Mouse (Mus musculus) CH12.LX (cell line): ENCODE measurements around the gene Grk6. TPM values are rescaled to one million over a fixed set of nuclear protein-coding genes. Genes with fewer than 3 reads are reported as not detected.

Experiments used
- DNase-seq: peaks from one replicate; pipeline ENCODE4 v3.0.0-alpha.2; 2013; ENCODE audit errors: extremely low read depth
- H3K27ac ChIP-seq: 2 replicates; pipeline ENCODE4 v1.5.1; 2012; ENCODE audit warnings: low read depth, mild to moderate bottlenecking, control low read depth, moderate library complexity; ENCODE audit not compliant: insufficient read depth
- H3K27me3 ChIP-seq: replicated peaks from 2 replicates; pipeline ENCODE3; 2012; ENCODE audit warnings: inconsistent platforms
- H3K36me3 ChIP-seq, 2 experiments: replicated peaks in 1 of 2; 2 replicates each; pipeline versions ENCODE3 to v1.6.1; 2012; ENCODE audit warnings: inconsistent platforms in 1 of 2, low read length in 1 of 2, mild to moderate bottlenecking in 1 of 2, mixed read lengths in 1 of 2, moderate library complexity in 1 of 2; ENCODE audit not compliant: control insufficient read depth in 1 of 2, insufficient read depth in 1 of 2
- H3K4me1 ChIP-seq, 2 experiments: 2 replicates each; pipeline ENCODE4 v1.6.1; 2012; ENCODE audit warnings: inconsistent platforms in 1 of 2, moderate library complexity in 1 of 2; ENCODE audit not compliant: insufficient read depth in 2 of 2, control insufficient read depth in 1 of 2
- H3K4me2 ChIP-seq: 2 replicates; pipeline ENCODE4 v1.6.1; 2012; ENCODE audit warnings: low read depth, mild to moderate bottlenecking, control low read depth; ENCODE audit not compliant: poor library complexity, insufficient read depth, severe bottlenecking
- H3K4me3 ChIP-seq, 3 experiments: fragments of 150-350 bp in 1 of 3; sonication (generic) in 1 of 3; replicated peaks in 1 of 3; 2 replicates each; pipeline versions ENCODE3 to v1.5.1; 2011 to 2012; ENCODE audit warnings: low read depth in 2 of 3, low read length in 2 of 3, mild to moderate bottlenecking in 2 of 3, moderate library complexity in 2 of 3, control low read depth in 1 of 3, improper control_type of control experiment in 1 of 3, inconsistent platforms in 1 of 3, mixed read lengths in 1 of 3; ENCODE audit not compliant: poor library complexity in 1 of 3
- H3K79me2 ChIP-seq: replicated peaks from 2 replicates; pipeline ENCODE4 v1.6.1; 2012; ENCODE audit warnings: mild to moderate bottlenecking, moderate library complexity; ENCODE audit not compliant: control insufficient read depth, poor library complexity, insufficient read depth, severe bottlenecking; ENCODE audit errors: extremely low read depth
- H3K9ac ChIP-seq: 2 replicates; pipeline ENCODE4 v1.6.1; 2012; ENCODE audit warnings: low read depth, mild to moderate bottlenecking, control low read depth, moderate library complexity; ENCODE audit not compliant: insufficient read depth
- H3K9me3 ChIP-seq: replicated peaks from 2 replicates; pipeline ENCODE3; 2012; ENCODE audit warnings: low read length, inconsistent platforms, mixed read lengths
- CTCF ChIP-seq, 2 experiments: IDR thresholded peaks in 1 of 2; conservative IDR thresholded peaks in 1 of 2; 2 replicates each; pipeline ENCODE4 v1.5.1; 2011 to 2012; ENCODE audit warnings: low read depth in 2 of 2, low read length in 2 of 2, improper control_type of control experiment in 1 of 2, inconsistent platforms in 1 of 2, mild to moderate bottlenecking in 1 of 2, moderate library complexity in 1 of 2
- E2F4 ChIP-seq: IDR thresholded peaks from 2 replicates; pipeline ENCODE4 v1.6.1; 2011; ENCODE audit warnings: low read depth, low read length, improper control_type of control experiment; ENCODE audit not compliant: insufficient replicate concordance
- ELF1 ChIP-seq: IDR thresholded peaks from 2 replicates; pipeline ENCODE4 v1.6.1; 2014; ENCODE audit warnings: low read depth, mild to moderate bottlenecking, inconsistent platforms, low read length, improper control_type of control experiment
- EP300 ChIP-seq: IDR thresholded peaks from 2 replicates; pipeline ENCODE4 v1.6.1; 2011; ENCODE audit warnings: low read length, improper control_type of control experiment
- GABPA ChIP-seq: IDR thresholded peaks from 2 replicates; pipeline ENCODE4 v1.6.1; 2012; ENCODE audit warnings: low read depth, low read length, improper control_type of control experiment, inconsistent platforms; ENCODE audit not compliant: insufficient replicate concordance
- HCFC1 ChIP-seq: IDR thresholded peaks from 2 replicates; pipeline ENCODE4 v1.6.1; 2012; ENCODE audit warnings: low read depth, mild to moderate bottlenecking, inconsistent platforms, low read length, improper control_type of control experiment
- IRF4 ChIP-seq: IDR thresholded peaks from 2 replicates; pipeline ENCODE4 v1.6.1; 2014; ENCODE audit warnings: low read depth, mild to moderate bottlenecking, inconsistent platforms, low read length, improper control_type of control experiment
- JUN ChIP-seq: IDR thresholded peaks from 2 replicates; pipeline ENCODE4 v1.6.1; 2011; ENCODE audit warnings: low read depth, mild to moderate bottlenecking, low read length, improper control_type of control experiment, moderate library complexity; ENCODE audit not compliant: insufficient read depth
- JUND ChIP-seq: conservative IDR thresholded peaks from 2 replicates; pipeline ENCODE4 v1.6.1; 2011; ENCODE audit warnings: low read depth, low read length, improper control_type of control experiment
- KAT2A ChIP-seq: IDR thresholded peaks from 2 replicates; pipeline ENCODE4 v1.6.1; 2012; ENCODE audit warnings: low read length, improper control_type of control experiment, inconsistent platforms; ENCODE audit not compliant: insufficient replicate concordance
- MAX ChIP-seq: IDR thresholded peaks from 2 replicates; pipeline ENCODE4 v1.6.1; 2011; ENCODE audit warnings: low read length, improper control_type of control experiment
- MAZ ChIP-seq: IDR thresholded peaks from 2 replicates; pipeline ENCODE4 v1.6.1; 2012; ENCODE audit warnings: low read depth, mild to moderate bottlenecking, inconsistent platforms, low read length, improper control_type of control experiment, moderate library complexity
- MEF2A ChIP-seq: IDR thresholded peaks from 2 replicates; pipeline ENCODE4 v1.6.1; 2014; ENCODE audit warnings: low read depth, mild to moderate bottlenecking, inconsistent platforms, low read length, improper control_type of control experiment, borderline replicate concordance
- MXI1 ChIP-seq: IDR thresholded peaks from 2 replicates; pipeline ENCODE4 v1.6.1; 2011; ENCODE audit warnings: mild to moderate bottlenecking, low read depth, low read length, improper control_type of control experiment
- MYC ChIP-seq: IDR thresholded peaks from 2 replicates; pipeline ENCODE4 v1.6.1; 2011; ENCODE audit warnings: low read depth, mild to moderate bottlenecking, improper control_type of control experiment, low read length
- NRF1 ChIP-seq: IDR thresholded peaks from 2 replicates; pipeline ENCODE4 v1.6.1; 2014; ENCODE audit warnings: low read depth, mild to moderate bottlenecking, inconsistent platforms, low read length, improper control_type of control experiment, moderate library complexity
- PAX5 ChIP-seq: IDR thresholded peaks from 2 replicates; pipeline ENCODE4 v1.6.1; 2012; ENCODE audit warnings: low read length, inconsistent platforms, mixed read lengths
- POLR2A ChIP-seq: IDR thresholded peaks from 2 replicates; pipeline ENCODE4 v1.6.1; 2011; ENCODE audit warnings: low read depth, mild to moderate bottlenecking, improper control_type of control experiment, low read length
- POLR2AphosphoS2 ChIP-seq: IDR thresholded peaks from 2 replicates; pipeline ENCODE4 v1.6.1; 2011; ENCODE audit warnings: low read depth, low read length, improper control_type of control experiment
- RAD21 ChIP-seq: IDR thresholded peaks from 2 replicates; pipeline ENCODE4 v1.6.1; 2011; ENCODE audit warnings: low read depth, mild to moderate bottlenecking, low read length, improper control_type of control experiment, moderate library complexity
- RCOR1 ChIP-seq: conservative IDR thresholded peaks from 2 replicates; pipeline ENCODE4 v1.6.1; 2012; ENCODE audit warnings: low read depth, mild to moderate bottlenecking, inconsistent platforms, low read length, improper control_type of control experiment
- SIN3A ChIP-seq: IDR thresholded peaks from 2 replicates; pipeline ENCODE4 v1.6.1; 2012; ENCODE audit warnings: low read length, improper control_type of control experiment, inconsistent platforms
- SMC3 ChIP-seq: IDR thresholded peaks from 2 replicates; pipeline ENCODE4 v1.6.1; 2011; ENCODE audit warnings: low read depth, low read length, improper control_type of control experiment
- TCF12 ChIP-seq: IDR thresholded peaks from 2 replicates; pipeline ENCODE4 v1.6.1; 2014; ENCODE audit warnings: low read depth, mild to moderate bottlenecking, inconsistent platforms, low read length, improper control_type of control experiment
- UBTF ChIP-seq: IDR thresholded peaks from 2 replicates; pipeline ENCODE4 v1.6.1; 2012; ENCODE audit warnings: low read depth, mild to moderate bottlenecking, inconsistent platforms, low read length, improper control_type of control experiment, moderate library complexity
- USF1 ChIP-seq: IDR thresholded peaks from 2 replicates; pipeline ENCODE4 v1.6.1; 2014; ENCODE audit warnings: low read depth, mild to moderate bottlenecking, inconsistent platforms, low read length, improper control_type of control experiment
- USF2 ChIP-seq: conservative IDR thresholded peaks from 2 replicates; pipeline ENCODE4 v1.6.1; 2011; ENCODE audit warnings: low read depth, low read length, improper control_type of control experiment
- ZC3H11A ChIP-seq: IDR thresholded peaks from 2 replicates; pipeline ENCODE4 v1.6.1; 2012; ENCODE audit warnings: low read depth, mild to moderate bottlenecking, inconsistent platforms, low read length, improper control_type of control experiment
- ZMIZ1 ChIP-seq: IDR thresholded peaks from 2 replicates; pipeline ENCODE4 v1.6.1; 2012; ENCODE audit warnings: low read depth, mild to moderate bottlenecking, inconsistent platforms, low read length, improper control_type of control experiment
- ZNF384 ChIP-seq: IDR thresholded peaks from 2 replicates; pipeline ENCODE4 v1.6.1; 2012; ENCODE audit warnings: low read depth, low read length, improper control_type of control experiment, inconsistent platforms
- dilution Hi-C: fragments of 300-500 bp; cut with MboI; formaldehyde crosslinking; loops from 2 replicates; pipeline ENCODE4 v1.14.3; 2020; ENCODE audit warnings: low sequenced_read_pairs; ENCODE audit not compliant: extremely low pct_unique_long_range_greater_than_20kb, extremely low pct_ligation_motif_present
- in situ Hi-C: fragments of 300-500 bp; cut with MboI; formaldehyde crosslinking; loops from 3 replicates; pipeline ENCODE4 v1.14.3; 2019; ENCODE audit warnings: low sequenced_read_pairs, low pct_ligation_motif_present, low pct_unique_long_range_greater_than_20kb, mixed read lengths
- polyA plus RNA-seq: library from polyadenylated mRNA; unstranded; fragments of >175 nt; gene quantifications from 2 replicates; pipeline ENCODE4 v1.2.1, GENCODE M21; 2012; ENCODE audit warnings: low read depth; ENCODE audit not compliant: insufficient read length
- total RNA-seq, 2 experiments: library from RNA; depleted of rRNA; stranded (reverse); fragments of 300-350 nt in 1 of 2; fragments of >200 nt in 1 of 2; gene quantifications; 2 replicates each; pipeline ENCODE4 v1.2.3; 2012 to 2014

Grk6 gene
- total and polyA plus RNA-seq, 3 experiments: 59.0 to 71.0 (median 60.1) TPM

DNA sequence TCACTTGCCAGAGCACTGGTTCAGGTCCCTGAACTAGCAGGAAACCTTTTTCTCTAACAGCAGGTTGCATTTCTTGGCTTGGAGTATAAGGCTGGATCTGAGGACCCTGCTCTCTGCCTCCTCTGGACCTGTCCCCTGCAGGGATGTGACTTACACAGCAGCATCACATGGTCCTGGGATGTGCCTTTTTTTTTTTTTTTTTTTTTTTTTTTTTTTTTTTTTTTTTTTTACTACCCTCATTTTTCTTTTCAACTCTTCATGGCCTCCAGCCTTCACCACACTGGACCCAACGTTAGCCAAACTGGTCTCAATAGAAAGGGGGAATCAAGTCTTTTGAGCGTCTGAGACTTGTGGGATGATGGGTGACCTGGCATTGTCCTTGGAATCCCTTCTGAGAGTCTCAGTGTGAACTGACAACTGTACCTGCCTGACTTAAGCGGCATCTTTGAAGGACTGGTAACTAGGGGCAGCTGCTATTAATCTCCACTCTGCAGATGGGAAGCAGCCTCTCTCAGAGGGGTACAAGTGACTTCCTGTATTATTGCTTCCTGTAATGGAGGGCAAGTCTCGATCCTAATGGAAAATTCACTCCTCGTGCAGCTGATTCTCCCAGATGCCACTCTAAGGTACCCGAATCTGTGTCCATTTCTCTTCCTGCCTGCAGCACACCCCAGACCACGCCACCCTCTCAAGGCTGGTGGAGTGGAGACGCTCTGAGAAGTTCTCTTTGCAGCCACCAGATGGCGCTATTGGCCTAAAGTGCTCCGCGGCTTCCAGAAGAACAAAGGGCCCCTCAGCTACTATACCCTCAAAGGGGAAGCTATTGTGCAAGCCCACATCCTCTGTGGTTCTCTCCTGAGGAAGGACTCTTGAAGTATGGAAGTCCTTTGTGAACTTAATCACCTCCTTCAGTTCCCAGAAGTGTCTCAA lies 39.8 kb upstream of the Grk6 start:
- dilution Hi-C loops: no loop called here
- peak; percentile 84 for DNase-seq
- H3K4me3 ChIP-seq: no peak overlapping the region

DNA sequence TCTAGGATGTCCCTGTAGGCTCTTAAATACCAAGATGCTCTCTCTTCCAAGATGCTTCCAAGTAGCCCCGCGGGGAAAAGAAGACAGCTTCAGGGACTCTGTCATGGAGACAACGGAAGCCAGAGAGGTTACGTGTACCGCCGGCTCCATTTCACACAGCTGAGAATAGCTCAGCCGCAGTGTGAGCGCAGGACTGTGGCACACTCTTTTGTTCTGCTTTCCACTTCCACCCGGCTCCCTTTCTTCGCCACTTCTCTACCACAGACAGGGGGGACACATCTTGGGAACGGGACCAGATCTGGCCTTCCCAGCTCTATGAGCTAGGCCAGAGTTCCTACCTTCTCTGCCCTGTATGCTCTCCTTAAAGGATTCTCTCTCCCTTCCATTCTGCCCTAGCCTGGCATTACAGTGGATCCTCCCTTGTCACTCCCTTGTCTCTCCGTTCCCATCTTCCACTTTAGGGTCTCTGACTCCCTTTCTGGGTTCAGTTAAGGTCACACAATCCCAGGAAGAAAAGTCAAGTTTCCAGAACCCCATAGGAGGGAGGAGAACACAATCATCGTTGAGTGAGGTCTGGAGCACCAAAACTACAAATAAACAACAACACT lies 39.0 kb upstream of the Grk6 start:
- TF ChIP-seq USF2: no peak
- no peak for TF ChIP-seq JUND
- TF ChIP-seq GABPA: no peak
- no peak for TF ChIP-seq E2F4
- no peak for TF ChIP-seq EP300
- no peak for TF ChIP-seq HCFC1
- TF ChIP-seq POLR2AphosphoS2: no peak
- no peak for TF ChIP-seq NRF1
- no peak for TF ChIP-seq PAX5
- TF ChIP-seq ZMIZ1: no peak
- no peak for TF ChIP-seq RCOR1
- no peak for TF ChIP-seq ELF1
- no peak for TF ChIP-seq MAZ
- TF ChIP-seq POLR2A: no peak
- TF ChIP-seq MAX: no peak
- no peak overlapping the region for H3K9ac ChIP-seq

More for the DNA sequence above, 39.8 kb upstream of the Grk6 start:
- H3K27me3 ChIP-seq: peaks cover 64% of the 10 kb centered on the region
- H3K4me2 ChIP-seq: peak overlapping the region; percentile 64
- in situ Hi-C loops: loop anchor here (5.0 kb wide), 1 partner anchor 117 kb away; no protein-coding TSS in a partner anchor
- peaks cover 9 to 25% of the 10 kb centered on the region in 2 experiments for H3K4me1 ChIP-seq
- H3K9ac ChIP-seq: no peak overlapping the region
- no peaks in the 10 kb centered on the region for H3K9me3 ChIP-seq
- TF ChIP-seq SIN3A (0 out of 2 replicates have a peak, but pooled peaks have one; percentile 52), RAD21 (peak; percentile 94), ELF1 (peak; percentile 28; the same call in 1 of the 2 replicates), KAT2A (no peak), MYC (no peak), ZNF384 (peak; percentile 93), USF2 (no peak), JUN (no peak), POLR2AphosphoS2 (no peak), UBTF (no peak), MAZ (no peak), NRF1 (peak; percentile 25; the same call in 1 of the 2 replicates), CTCF (conservative IDR thresholded peaks at IDR 0.05 in 1 of 2, IDR thresholded peaks at IDR 0.05 in 1 of 2; ENCODE audit: low read depth in 2 of 2, low read length in 2 of 2) (peak; percentile 91 to 97), HCFC1 (peak; percentile 21; the same call in 1 of the 2 replicates), MXI1 (peak; percentile 65; the same call in 1 of the 2 replicates), MEF2A (peak; percentile 10; the same call in 1 of the 2 replicates), SMC3 (peak; percentile 91), TCF12 (0 out of 2 replicates have a peak, but pooled peaks have one; percentile 49), USF1 (no peak), IRF4 (0 out of 2 replicates have a peak, but pooled peaks have one; percentile 9), ZC3H11A (peak; percentile 61)
- TF ChIP-seq, all 38 proteins: peak for 13
- no peak overlapping the region for H3K27ac ChIP-seq
- no peaks in the 10 kb centered on the region for H3K79me2 ChIP-seq
- H3K36me3 ChIP-seq: no peaks in the 10 kb centered on the region

More for the DNA sequence above, 39.0 kb upstream of the Grk6 start:
- Histone ChIP-seq H3K9me3 (no peaks in the 10 kb centered on the region), H3K4me3 (no peak overlapping the region), H3K79me2 (no peaks in the 10 kb centered on the region), H3K27me3 (peaks cover 58% of the 10 kb centered on the region), H3K4me2 (peak overlapping the region; percentile 64), H3K27ac (no peak overlapping the region), H3K4me1 (peaks cover 9 to 25% of the 10 kb centered on the region in 2 experiments), H3K36me3 (no peaks in the 10 kb centered on the region)
- DNase-seq: no peak
- in situ Hi-C loops (loop anchor here (5.0 kb wide), 1 partner anchor 116 kb away; no protein-coding TSS in a partner anchor), dilution Hi-C loops (no loop called here)
